In the genomic region with DNA sequence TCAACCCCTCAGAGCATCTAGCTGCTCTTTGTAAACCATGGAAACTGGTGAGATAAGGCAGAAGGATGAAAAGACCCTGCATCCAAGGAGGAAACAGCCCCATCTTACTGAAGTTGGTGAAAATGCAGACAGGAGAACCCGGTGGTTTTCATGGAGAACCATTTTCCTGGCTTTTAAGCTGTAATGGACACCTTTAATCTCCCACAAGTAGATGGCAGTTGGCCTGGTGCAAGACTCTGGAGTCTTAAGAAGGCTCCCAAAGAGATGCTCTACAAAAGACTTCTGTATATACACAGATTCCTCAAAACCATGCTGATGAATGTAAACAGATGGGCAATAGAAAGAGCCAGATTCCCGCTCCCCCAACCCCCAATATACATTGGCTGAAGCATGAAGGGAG, we compare ENCODE assay signal across 18 mouse cellular contexts.
"Had no signal": no experiment of that assay in that cellular context is flagged by ENCODE, and none has a peak within 500 bp of the region (broad histone marks: within the 10 kb centered on the region; RNA-seq: fewer than 3 reads in every experiment).

No protein-coding gene starts in this region.

- H3K27ac ChIP-seq: liver, embryonic 14.5 days; lung, embryonic 15.5 days; midbrain, embryonic 10.5 days; midbrain, embryonic 13.5 days; neural tube, embryonic 13.5 days; neural tube, embryonic 15.5 days had no signal

- H3K4me3 ChIP-seq: lung, embryonic 15.5 days; midbrain, embryonic 10.5 days; midbrain, embryonic 13.5 days; myocyte; neural tube, embryonic 13.5 days; neural tube, embryonic 15.5 days had no signal

- H3K9ac ChIP-seq: liver, embryonic 14.5 days; lung, embryonic 15.5 days; midbrain, embryonic 13.5 days; neural tube, embryonic 13.5 days; neural tube, embryonic 15.5 days had no signal

- H3K36me3 ChIP-seq: lung, embryonic 15.5 days; midbrain, embryonic 10.5 days; midbrain, embryonic 13.5 days; neural tube, embryonic 13.5 days; neural tube, embryonic 15.5 days had no signal

- ATAC-seq: midbrain, embryonic 13.5 days; midbrain, embryonic 16.5 days had no signal

- H3K4me2 ChIP-seq: lung, embryonic 15.5 days; midbrain, embryonic 13.5 days; neural tube, embryonic 13.5 days; neural tube, embryonic 15.5 days had no signal

- DNase-seq: lung, adult 18-20 months; lung, postnatal 10 days; lung, postnatal 4 days; right cerebral cortex, adult 18-20 months; right cerebral cortex, postnatal 25 days; right cerebral cortex, postnatal 4 days; spleen, adult 18-20 months; thymus, adult 2 months; thymus, postnatal 25 days; thymus, postnatal 4 days had no signal

- H3K27me3 ChIP-seq: lung, embryonic 15.5 days; midbrain, embryonic 13.5 days had no signal

- H3K4me1 ChIP-seq: lung, embryonic 15.5 days had no signal

- H3K9me3 ChIP-seq: lung, embryonic 15.5 days; midbrain, embryonic 10.5 days; midbrain, embryonic 13.5 days; neural tube, embryonic 13.5 days; neural tube, embryonic 15.5 days had no signal
